Mouse (Mus musculus) heart, embryonic 12.5 days (tissue): ENCODE results near the gene B4galnt4. TPM values are rescaled to one million over a fixed set of nuclear protein-coding genes. Genes with fewer than 3 reads are reported as not detected.

Experiments
- ATAC-seq: fragments of 200-750 bp; cut with Nextera tagmentation; 2 replicates; pipeline ENCODE4 v1.8.0; 2017; ENCODE audit warnings: moderate TSS enrichment, moderate library complexity; ENCODE audit not compliant: insufficient number of reproducible peaks, low FRiP score
- H3K27ac ChIP-seq: fragments of 300-500 bp; sonication (generic); 2 replicates; pipeline ENCODE4 v1.5.1; 2016; ENCODE audit warnings: mild to moderate bottlenecking, moderate library complexity; ENCODE audit not compliant: poor library complexity, severe bottlenecking
- H3K27me3 ChIP-seq: fragments of 300-500 bp; sonication (generic); replicated peaks from 2 replicates; pipeline ENCODE4 v1.6.1; 2016; ENCODE audit warnings: mild to moderate bottlenecking, moderate library complexity
- H3K36me3 ChIP-seq: fragments of 300-500 bp; sonication (generic); 2 replicates; pipeline ENCODE4 v1.6.1; 2016; ENCODE audit warnings: mild to moderate bottlenecking, moderate library complexity
- H3K4me1 ChIP-seq: fragments of 300-500 bp; sonication (generic); replicated peaks from 2 replicates; pipeline ENCODE4 v1.6.1; 2016; ENCODE audit warnings: mild to moderate bottlenecking
- H3K4me2 ChIP-seq: fragments of 300-500 bp; sonication (generic); 2 replicates; pipeline ENCODE4 v1.6.1; 2016; ENCODE audit warnings: mild to moderate bottlenecking, moderate library complexity
- H3K4me3 ChIP-seq: fragments of 300-500 bp; sonication (generic); 2 replicates; pipeline ENCODE4 v1.5.1; 2016; ENCODE audit warnings: mild to moderate bottlenecking
- H3K9ac ChIP-seq: fragments of 300-500 bp; sonication (generic); 2 replicates; pipeline ENCODE4 v1.6.1; 2016; ENCODE audit warnings: mild to moderate bottlenecking, moderate library complexity
- H3K9me3 ChIP-seq: fragments of 300-500 bp; sonication (generic); replicated peaks from 2 replicates; pipeline ENCODE4 v1.6.1; 2016; ENCODE audit warnings: mild to moderate bottlenecking, moderate library complexity
- WGBS: fragments of 180-500 bp; shearing (Covaris S2); methylation state at CpG from one replicate; pipeline ENCODE4 v1.1.7; 2016; 5-methylcytosine and 5-hydroxymethylcytosine counted together
- polyA plus RNA-seq: library from polyadenylated mRNA; unstranded; fragments of >200 nt; fragmentation: Nextera tagmentation; extraction: Ambion mirVana; gene quantifications from 2 replicates; pipeline ENCODE4 v1.2.1, GENCODE M21; 2016

B4galnt4 gene
- polyA plus RNA-seq, 1 experiment from 2014 or later: 2.0 TPM

- peaks cover 20% of the 10 kb centered on the region for H3K4me1 ChIP-seq
- ATAC-seq: no peak
- no peaks in the 10 kb centered on the region for H3K9me3 ChIP-seq
- H3K4me2 ChIP-seq: peak overlapping the region; percentile 36
- peaks cover 61% of the 10 kb centered on the region for H3K27me3 ChIP-seq
- H3K27ac ChIP-seq: 0 out of 2 replicates have a peak overlapping the region, but pooled peaks have one; percentile 1
- H3K9ac ChIP-seq: no peak overlapping the region
- WGBS: 74% methylated on average over 6 of the region's 6 CpGs
- no peak overlapping the region for H3K4me3 ChIP-seq
- H3K36me3 ChIP-seq: no peaks in the 10 kb centered on the region
Observed at GRCm38 (mm10) chr7:141096021-141096420, 35.1 kb downstream of the B4galnt4 start.

GRCm38 (mm10) chr7:141096649-141097056, 35.7 kb downstream of the B4galnt4 start:
- 25% methylated on average over 6 of the region's 6 CpGs for WGBS
- Histone ChIP-seq H3K4me3 (0 out of 2 replicates have a peak overlapping the region, but pooled peaks have one; percentile 7), H3K36me3 (no peaks in the 10 kb centered on the region), H3K9ac (no peak overlapping the region), H3K4me1 (peaks cover 20% of the 10 kb centered on the region), H3K9me3 (no peaks in the 10 kb centered on the region), H3K27ac (0 out of 2 replicates have a peak overlapping the region, but pooled peaks have one; percentile 1), H3K27me3 (peaks cover 61% of the 10 kb centered on the region), H3K4me2 (peak overlapping the region; percentile 36)
- peak; percentile 43; the same call in 1 of the 2 replicates for ATAC-seq

- ATAC-seq: no peak
- H3K9ac ChIP-seq: no peak overlapping the region
- H3K27ac ChIP-seq: no peak overlapping the region
- H3K36me3 ChIP-seq: no peaks in the 10 kb centered on the region
- peaks cover 62% of the 10 kb centered on the region for H3K27me3 ChIP-seq
- 72% methylated on average over 5 of the region's 5 CpGs for WGBS
- no peaks in the 10 kb centered on the region for H3K9me3 ChIP-seq
- H3K4me2 ChIP-seq: no peak overlapping the region
- peaks cover 17% of the 10 kb centered on the region for H3K4me1 ChIP-seq
- no peak overlapping the region for H3K4me3 ChIP-seq
Observed at GRCm38 (mm10) chr7:141097177-141097576, 36.3 kb downstream of the B4galnt4 start.

- 1% methylated on average over 56 of the region's 56 CpGs for WGBS
- Histone ChIP-seq H3K36me3 (no peaks in the 10 kb centered on the region), H3K9me3 (no peaks in the 10 kb centered on the region), H3K4me2 (peak within 1 kb of the TSS; percentile 95), H3K27ac (no peak within 1 kb of the TSS), H3K27me3 (peaks cover 62% of the 10 kb centered on the region), H3K4me1 (peaks cover 16% of the 10 kb centered on the region), H3K4me3 (peak within 1 kb of the TSS; percentile 52), H3K9ac (peak within 1 kb of the TSS; percentile 66)
- ATAC-seq: no peak
Observed at GRCm38 (mm10) chr7:141099911-141100691, 39.2 kb downstream of the B4galnt4 start, which contains the start of gene Sigirr. Gene Sigirr (minus strand): TSS chr7:141100572.

- Histone ChIP-seq H3K36me3 (no peaks in the 10 kb centered on the region), H3K27ac (no peak overlapping the region), H3K9me3 (no peaks in the 10 kb centered on the region), H3K27me3 (peaks cover 47% of the 10 kb centered on the region), H3K4me2 (no peak overlapping the region), H3K9ac (no peak overlapping the region), H3K4me3 (no peak overlapping the region), H3K4me1 (peaks cover 11% of the 10 kb centered on the region)
- 51% methylated on average over 3 of the region's 3 CpGs for WGBS
- ATAC-seq: no peak
Observed at GRCm38 (mm10) chr7:141103161-141103560, 42.3 kb downstream of the B4galnt4 start.

- Histone ChIP-seq H3K9me3 (no peaks in the 10 kb centered on the region), H3K4me2 (no peak overlapping the region), H3K9ac (no peak overlapping the region), H3K4me3 (no peak overlapping the region), H3K4me1 (no peaks in the 10 kb centered on the region), H3K27ac (no peak overlapping the region), H3K36me3 (no peaks in the 10 kb centered on the region), H3K27me3 (peaks cover 30% of the 10 kb centered on the region)
- ATAC-seq: no peak
- 84% methylated on average over 9 of the region's 9 CpGs for WGBS
Observed at GRCm38 (mm10) chr7:141115874-141116273, 55.0 kb downstream of the B4galnt4 start.

GRCm38 (mm10) chr7:141117636-141118035, 56.7 kb downstream of the B4galnt4 start, which contains the start of gene Ano9:
Gene Ano9 (minus strand): TSS chr7:141117806.
- 9% methylated on average over 9 of the region's 9 CpGs for WGBS
- no peak within 1 kb of the TSS for H3K4me3 ChIP-seq
- peaks cover 5% of the 10 kb centered on the region for H3K4me1 ChIP-seq
- H3K27me3 ChIP-seq: peaks cover 30% of the 10 kb centered on the region
- ATAC-seq: no peak
- no peak within 1 kb of the TSS for H3K27ac ChIP-seq
- H3K9ac ChIP-seq: no peak within 1 kb of the TSS
- H3K4me2 ChIP-seq: no peak within 1 kb of the TSS
- H3K9me3 ChIP-seq: no peaks in the 10 kb centered on the region
- H3K36me3 ChIP-seq: no peaks in the 10 kb centered on the region

- H3K9me3 ChIP-seq: no peaks in the 10 kb centered on the region
- 54% methylated on average over 3 of the region's 3 CpGs for WGBS
- ATAC-seq: no peak
- H3K9ac ChIP-seq: no peak overlapping the region
- H3K4me1 ChIP-seq: peaks cover 10% of the 10 kb centered on the region
- no peak overlapping the region for H3K4me3 ChIP-seq
- no peak overlapping the region for H3K27ac ChIP-seq
- H3K4me2 ChIP-seq: no peak overlapping the region
- no peaks in the 10 kb centered on the region for H3K36me3 ChIP-seq
- H3K27me3 ChIP-seq: peaks cover 30% of the 10 kb centered on the region
Observed at GRCm38 (mm10) chr7:141119487-141119886, 58.6 kb downstream of the B4galnt4 start.

- no peak for ATAC-seq
Observed at GRCm38 (mm10) chr7:141120605-141121004, 59.7 kb downstream of the B4galnt4 start.

GRCm38 (mm10) chr7:141121051-141121531, 60.2 kb downstream of the B4galnt4 start:
- Histone ChIP-seq H3K4me3 (no peak overlapping the region), H3K9ac (no peak overlapping the region), H3K36me3 (no peaks in the 10 kb centered on the region), H3K4me1 (peaks cover 10% of the 10 kb centered on the region), H3K27ac (no peak overlapping the region), H3K9me3 (no peaks in the 10 kb centered on the region), H3K27me3 (peaks cover 22% of the 10 kb centered on the region), H3K4me2 (no peak overlapping the region)
- no peak for ATAC-seq
- 73% methylated on average over 5 of the region's 5 CpGs for WGBS

More at GRCm38 (mm10) chr7:141120605-141121004, 59.7 kb downstream of the B4galnt4 start:
- no peaks in the 10 kb centered on the region for H3K9me3 ChIP-seq
- H3K27ac ChIP-seq: no peak overlapping the region
- H3K27me3 ChIP-seq: peaks cover 27% of the 10 kb centered on the region
- 86% methylated on average over 3 of the region's 3 CpGs for WGBS
- H3K4me2 ChIP-seq: no peak overlapping the region
- no peak overlapping the region for H3K9ac ChIP-seq
- H3K4me3 ChIP-seq: no peak overlapping the region
- peaks cover 10% of the 10 kb centered on the region for H3K4me1 ChIP-seq
- no peaks in the 10 kb centered on the region for H3K36me3 ChIP-seq
